Mouse (Mus musculus) left cerebral cortex, postnatal 36 days (tissue): ENCODE measurements around the gene 1810062G17Rik. TPM values are rescaled to one million over a fixed set of nuclear protein-coding genes. Genes with fewer than 3 reads are reported as not detected.

Source experiments
- DNase-seq, 2 experiments: peaks; one replicate each; pipeline ENCODE4 v3.0.0; 2021 to 2022; ENCODE audit warnings: low spot score in 2 of 2, mixed read lengths in 1 of 2
- intact Hi-C: fragments of 180-260 bp; cut with DNase I; formaldehyde crosslinking; loops from one replicate; pipeline ENCODE4 v1.15.1; 2025
- total RNA-seq, 2 experiments: library from RNA; stranded (reverse); gene quantifications; 2 replicates each; pipeline ENCODE4 v1.2.3; 2021

Gene 1810062G17Rik
- total RNA-seq, 2 experiments from 2014 or later, result not detected

GRCm38 (mm10) chr3:36474938-36475483, 726 bp upstream of the 1810062G17Rik start:
- intact Hi-C loops, result no loop called here
- DNase-seq, result peak; percentile 60 to 65

GRCm38 (mm10) chr3:36476261-36477155, 771 bp downstream of the 1810062G17Rik start:
- DNase-seq, result no peak
- intact Hi-C loops, result no loop called here

GRCm38 (mm10) chr3:36478776-36479175, 3.0 kb downstream of the 1810062G17Rik start:
- intact Hi-C loops, result no loop called here
- DNase-seq, result peak; percentile 43 to 61

- intact Hi-C loops, result no loop called here
- DNase-seq, result no peak
Measured at GRCm38 (mm10) chr3:36480486-36480885, 4.7 kb downstream of the 1810062G17Rik start.

GRCm38 (mm10) chr3:36481776-36482193, 6.0 kb downstream of the 1810062G17Rik start:
- peak; percentile 25 to 30 for DNase-seq
- intact Hi-C loops, result no loop called here

GRCm38 (mm10) chr3:36482940-36483339, 7.2 kb downstream of the 1810062G17Rik start:
- no peak for DNase-seq
- intact Hi-C loops, result no loop called here

- no peak for DNase-seq
- intact Hi-C loops, result no loop called here
Measured at GRCm38 (mm10) chr3:36484292-36484691, 8.6 kb downstream of the 1810062G17Rik start.

GRCm38 (mm10) chr3:36486176-36486575, 10.4 kb downstream of the 1810062G17Rik start:
- intact Hi-C loops, result no loop called here
- no peak for DNase-seq

- no peak for DNase-seq
- intact Hi-C loops, result no loop called here
Measured at GRCm38 (mm10) chr3:36486881-36487280, 11.1 kb downstream of the 1810062G17Rik start.

- DNase-seq, result no peak
- intact Hi-C loops, result no loop called here
Measured at GRCm38 (mm10) chr3:36488367-36488766, 12.6 kb downstream of the 1810062G17Rik start.

GRCm38 (mm10) chr3:36488899-36489589, 13.3 kb downstream of the 1810062G17Rik start:
- no peak for DNase-seq
- intact Hi-C loops, result no loop called here

GRCm38 (mm10) chr3:36489590-36489910, 13.8 kb downstream of the 1810062G17Rik start:
- no peak for DNase-seq
- intact Hi-C loops, result no loop called here

- intact Hi-C loops, result no loop called here
- no peak for DNase-seq
Measured at GRCm38 (mm10) chr3:36491535-36491934, 15.8 kb downstream of the 1810062G17Rik start.

GRCm38 (mm10) chr3:36492716-36493391, 17.1 kb downstream of the 1810062G17Rik start:
- intact Hi-C loops, result no loop called here
- no peak for DNase-seq

- intact Hi-C loops, result loop anchor here (2.0 kb wide), 2 partner anchors 51 to 283 kb away; no protein-coding TSS in a partner anchor
Measured at GRCm38 (mm10) chr3:36493641-36494283, 18.0 kb downstream of the 1810062G17Rik start.

GRCm38 (mm10) chr3:36494613-36495012, 18.9 kb downstream of the 1810062G17Rik start:
- intact Hi-C loops, result loop anchor here (2.0 to 5.0 kb wide), 3 partner anchors 52 to 312 kb away; no protein-coding TSS in a partner anchor
- no peak for DNase-seq

More at GRCm38 (mm10) chr3:36493641-36494283, 18.0 kb downstream of the 1810062G17Rik start:
- DNase-seq, result no peak

- DNase-seq, result peak; percentile 82 to 86
- intact Hi-C loops, result loop anchor here (2.0 to 5.0 kb wide), 3 partner anchors 53 to 313 kb away; no protein-coding TSS in a partner anchor
Measured at GRCm38 (mm10) chr3:36495436-36495835, 19.7 kb downstream of the 1810062G17Rik start.

- intact Hi-C loops, result loop anchor here (5.0 kb wide), 1 partner anchor 314 kb away; no protein-coding TSS in a partner anchor
- no peak for DNase-seq
Measured at GRCm38 (mm10) chr3:36496273-36496672, 20.5 kb downstream of the 1810062G17Rik start.

- peak; percentile 68 to 71 for DNase-seq
- intact Hi-C loops, result loop anchor here (5.0 kb wide), 1 partner anchor 314 kb away; no protein-coding TSS in a partner anchor
Measured at GRCm38 (mm10) chr3:36496746-36497145, 21.0 kb downstream of the 1810062G17Rik start.
